In genomic region chr17:34850517-34851125, GRCm38 (mm10) we compare ENCODE assay signal across 7 mouse cellular contexts. TPM values are rescaled to one million over a fixed set of nuclear protein-coding genes. Genes with fewer than 3 reads are reported as not detected.
DNase-seq lines count a peak whose midpoint lies in the region; ATAC-seq and TF ChIP-seq lines count a peak whose summit lies in the region.

No protein-coding gene starts in this region.

- peak; percentile 12 for DNase-seq in thymus, adult 2 months
- DNase-seq in thymus, adult 18-20 months: no peak
- no peak for DNase-seq in liver, embryonic 13.5 days
- peak; percentile 31 for DNase-seq in thymus, postnatal 4 days
- no peak for DNase-seq in left cerebral cortex, adult 9 months (ENCODE audit: low spot score in 2 of 2)
- DNase-seq in adrenal gland, postnatal 4 days (ENCODE audit: low spot score in 2 of 2): no peak

- H3K4me1 ChIP-seq in thymus, adult 2 months (replicated peaks; ENCODE audit: control insufficient read depth, insufficient read depth, low read length): peaks cover 11% of the 10 kb centered on the region
- H3K4me1 ChIP-seq in liver, embryonic 13.5 days (replicated peaks): peaks cover 48% of the 10 kb centered on the region

- WGBS in thymus, adult 2 months: 2% methylated on average over 25 of the region's 25 CpGs
- WGBS in liver, embryonic 13.5 days (ENCODE audit: insufficient replicate concordance): 1% methylated on average over 25 of the region's 25 CpGs

- H3K9me3 ChIP-seq in liver, embryonic 13.5 days (replicated peaks): no peaks in the 10 kb centered on the region

- no peak overlapping the region for H3K27ac ChIP-seq in thymus, adult 2 months (ENCODE audit: control insufficient read depth, insufficient read depth, low read length)
- peak overlapping the region; percentile 83 for H3K27ac ChIP-seq in liver, embryonic 13.5 days

- peak overlapping the region; percentile 89 for H3K9ac ChIP-seq in liver, embryonic 13.5 days

- TF ChIP-seq POLR2A in thymus, adult 2 months (IDR thresholded peaks at IDR 0.05; ENCODE audit: control insufficient read depth, extremely low read depth, insufficient read depth, low read length, poor library complexity): 0 out of 2 replicates have a peak, but pooled peaks have one; percentile 2

- peak overlapping the region; percentile 60 for H3K4me3 ChIP-seq in thymus, adult 2 months (ENCODE audit: control insufficient read depth, insufficient read depth, low read length)
- H3K4me3 ChIP-seq in liver, embryonic 13.5 days (replicated peaks): peak overlapping the region; percentile 91

- ATAC-seq in erythroid progenitor cell, adult 5-6 weeks (replicated peaks; ENCODE audit: low FRiP score, poor library complexity, severe bottlenecking): peak; percentile 18; the same call in 1 of the 2 replicates
- ATAC-seq in liver, embryonic 13.5 days (ENCODE audit: low read depth): no peak; the same call in 1 of the 2 replicates

- TF ChIP-seq CTCF in thymus, adult 2 months (IDR thresholded peaks at IDR 0.05; ENCODE audit: borderline replicate concordance, control insufficient read depth, extremely low read depth, insufficient read depth, low read length, poor library complexity): peak; percentile 26; the same call in 1 of the 2 replicates

- no peaks in the 10 kb centered on the region; the same call in none of the 2 replicates for H3K36me3 ChIP-seq in thymus, adult 2 months (ENCODE audit: control insufficient read depth, insufficient read depth, low read length)
- peaks cover 62% of the 10 kb centered on the region for H3K36me3 ChIP-seq in liver, embryonic 13.5 days

- peak overlapping the region; percentile 99 for H3K4me2 ChIP-seq in liver, embryonic 13.5 days

- H3K27me3 ChIP-seq in thymus, adult 2 months (ENCODE audit: control insufficient read depth, insufficient read depth, low read length): no peaks in the 10 kb centered on the region
- no peaks in the 10 kb centered on the region for H3K27me3 ChIP-seq in liver, embryonic 13.5 days

RNA-seq across cellular contexts. Expression of gene Nelfe, which starts 0.4 kb away (rescaled TPM):
- 26.1 and 33.4 TPM in 2 replicates for polyA plus RNA-seq in thymus, adult 2 months (2012; rRNA removed)
- total RNA-seq in erythroid progenitor cell, adult 5-6 weeks (2015; ENCODE audit: low replicate concordance): 31.9 and 52.3 TPM in 2 replicates
- total RNA-seq in erythroid progenitor cell, adult 5-6 weeks (2017; ENCODE audit: low replicate concordance): 18.5 and 30.7 TPM in 2 replicates
- polyA plus RNA-seq in liver, embryonic 13.5 days (2015; fragmentation: Nextera tagmentation; extraction: Ambion mirVana): 60.1 and 65.1 TPM in 2 replicates
- total RNA-seq in adrenal gland, postnatal 4 days (2021): 10 to 100 TPM; 58.2 to 60.6 TPM

RNA-seq across cellular contexts. Expression of gene Skiv2l, which starts 0.6 kb away (rescaled TPM):
- 209 TPM in 2 replicates for polyA plus RNA-seq in thymus, adult 2 months (2012; rRNA removed)
- 11.3 and 25.6 TPM in 2 replicates for total RNA-seq in erythroid progenitor cell, adult 5-6 weeks (2015; ENCODE audit: low replicate concordance)
- total RNA-seq in erythroid progenitor cell, adult 5-6 weeks (2017; ENCODE audit: low replicate concordance): 48.5 and 60.0 TPM in 2 replicates
- polyA plus RNA-seq in liver, embryonic 13.5 days (2015; fragmentation: Nextera tagmentation; extraction: Ambion mirVana): 24.0 and 26.1 TPM in 2 replicates
- 10 to 100 TPM; 70.9 to 80.2 TPM for total RNA-seq in adrenal gland, postnatal 4 days (2021)

RNA-seq across cellular contexts. Expression of gene Cfb, which starts 11.7 kb away (rescaled TPM):
- 12.3 and 14.9 TPM in 2 replicates for polyA plus RNA-seq in thymus, adult 2 months (2012; rRNA removed)
- total RNA-seq in erythroid progenitor cell, adult 5-6 weeks (2015; ENCODE audit: low replicate concordance): 9.2 TPM in 1 of 2 replicates, not detected in the other
- not detected in 2 replicates for total RNA-seq in erythroid progenitor cell, adult 5-6 weeks (2017; ENCODE audit: low replicate concordance)
- 118 and 133 TPM in 2 replicates for polyA plus RNA-seq in liver, embryonic 13.5 days (2015; fragmentation: Nextera tagmentation; extraction: Ambion mirVana)
- total RNA-seq in adrenal gland, postnatal 4 days (2021): 100 to 1,000 TPM in 1 of 2 experiments, 10 to 100 TPM in 1; 18.7 to 137 TPM

RNA-seq across cellular contexts. Expression of gene Dxo, which starts 13.8 kb away (rescaled TPM):
- 95.7 and 115 TPM in 2 replicates for polyA plus RNA-seq in thymus, adult 2 months (2012; rRNA removed)
- 49.4 and 52.0 TPM in 2 replicates for total RNA-seq in erythroid progenitor cell, adult 5-6 weeks (2015; ENCODE audit: low replicate concordance)
- total RNA-seq in erythroid progenitor cell, adult 5-6 weeks (2017; ENCODE audit: low replicate concordance): 13.4 and 26.7 TPM in 2 replicates
- polyA plus RNA-seq in liver, embryonic 13.5 days (2015; fragmentation: Nextera tagmentation; extraction: Ambion mirVana): 28.6 and 30.9 TPM in 2 replicates
- total RNA-seq in adrenal gland, postnatal 4 days (2021): 10 to 100 TPM; 72.5 to 73.2 TPM

RNA-seq across cellular contexts. Expression of gene Stk19, which starts 13.9 kb away (rescaled TPM):
- 62.2 and 80.8 TPM in 2 replicates for polyA plus RNA-seq in thymus, adult 2 months (2012; rRNA removed)
- 12.6 and 18.0 TPM in 2 replicates for total RNA-seq in erythroid progenitor cell, adult 5-6 weeks (2015; ENCODE audit: low replicate concordance)
- total RNA-seq in erythroid progenitor cell, adult 5-6 weeks (2017; ENCODE audit: low replicate concordance): 20.5 and 22.2 TPM in 2 replicates
- 19.9 and 20.2 TPM in 2 replicates for polyA plus RNA-seq in liver, embryonic 13.5 days (2015; fragmentation: Nextera tagmentation; extraction: Ambion mirVana)
- 10 to 100 TPM; 49.1 to 49.5 TPM for total RNA-seq in adrenal gland, postnatal 4 days (2021)

Comparison
In these comparisons a context has a peak if more than half of its experiments do, and no peak if none do; other contexts are left out.
1. DNase-seq: peak in thymus, adult 2 months (single experiment) and thymus, postnatal 4 days (single experiment); none in thymus, adult 18-20 months (0 of 2), liver, embryonic 13.5 days (single experiment), left cerebral cortex, adult 9 months (0 of 2) and adrenal gland, postnatal 4 days (0 of 2).